Mouse (Mus musculus): ENCODE measurements around the gene Kctd3. TPM values are rescaled to one million over a fixed set of nuclear protein-coding genes. Genes with fewer than 3 reads are reported as not detected.

The Kctd3 gene
- polyA plus RNA-seq, 1 experiment from 2014 or later: 36.2 TPM

DNA sequence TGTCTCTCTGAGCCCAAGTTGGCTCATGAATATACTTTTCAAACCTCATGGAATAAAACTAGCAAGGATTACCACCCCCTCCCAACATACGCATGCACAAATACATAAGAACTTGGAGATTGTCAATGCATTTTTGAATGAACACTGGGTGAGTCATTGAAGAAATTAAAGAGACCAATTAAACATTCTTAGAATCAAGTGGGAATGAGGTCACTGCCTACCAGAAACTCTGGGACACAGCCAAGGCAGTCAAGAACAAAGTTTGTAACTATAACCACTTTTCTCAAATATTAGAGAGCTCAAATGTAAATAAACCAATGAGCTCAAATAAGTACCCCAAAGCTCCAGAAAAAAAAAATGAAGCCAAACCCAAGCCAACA, 16.1 kb upstream of the Kctd3 start:
- Histone ChIP-seq H3K27me3 (ENCODE audit: control insufficient read depth, insufficient read depth, low read length) (no peaks in the 10 kb centered on the region), H3K9ac (replicated peaks; ENCODE audit: low read depth, low read length) (no peak overlapping the region), H3K27ac (ENCODE audit: low read length) (no peak overlapping the region), H3K4me1 (ENCODE audit: control insufficient read depth, insufficient read depth, low read length) (no peaks in the 10 kb centered on the region), H3K4me3 (ENCODE audit: low read depth, low read length) (no peak overlapping the region), H3K36me3 (ENCODE audit: control insufficient read depth, insufficient read depth, low read length) (no peaks in the 10 kb centered on the region), H3K4me2 (replicated peaks; ENCODE audit: low read depth, low read length) (no peak overlapping the region), H3K9me3 (ENCODE audit: control insufficient read depth, low read depth, low read length) (no peaks in the 10 kb centered on the region)
- 60% methylated on average over 1 of the region's 1 CpGs for WGBS
- peak; percentile 23; the same call in 1 of the 2 replicates for ATAC-seq (ENCODE audit: insufficient number of reproducible peaks, insufficient read depth, low FRiP score, low read depth)

DNA sequence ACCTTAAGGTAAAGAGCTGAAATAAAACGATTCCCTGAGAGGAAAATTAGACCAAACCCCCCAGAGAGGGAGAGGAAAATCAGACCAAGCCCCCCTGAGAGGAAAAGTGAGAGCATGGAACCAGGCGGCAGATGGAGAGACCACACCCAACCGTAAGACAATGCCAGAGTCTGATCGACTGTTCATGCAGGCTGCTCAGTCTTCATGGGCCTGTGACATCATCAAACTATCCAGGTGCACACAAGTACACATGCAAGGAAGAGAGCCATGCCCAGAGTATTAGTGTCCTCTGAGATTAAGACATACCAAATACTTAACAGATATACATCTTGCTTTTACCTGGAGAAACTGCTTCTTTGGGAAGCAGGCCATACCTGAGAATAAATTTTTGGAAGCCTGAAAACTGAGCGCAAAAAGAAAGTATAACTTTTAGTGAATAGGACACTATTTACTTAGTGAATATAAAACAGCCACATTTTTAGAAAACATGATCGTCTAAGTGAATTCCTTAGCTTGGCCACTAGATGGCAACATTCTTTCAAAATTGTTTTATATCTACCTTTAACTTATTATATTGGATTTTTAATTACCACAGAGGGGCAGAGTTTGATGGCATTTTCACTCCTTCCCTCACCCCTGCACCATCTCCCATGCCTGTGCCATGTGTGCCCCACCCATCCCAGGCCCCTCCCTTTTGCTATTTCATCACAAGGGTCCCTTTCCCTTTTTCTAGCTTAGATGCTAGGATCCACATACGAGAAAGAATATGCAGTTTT, 15.5 kb upstream of the Kctd3 start:
- no peaks in the 10 kb centered on the region for H3K36me3 ChIP-seq (ENCODE audit: control insufficient read depth, insufficient read depth, low read length)
- no peaks in the 10 kb centered on the region for H3K4me1 ChIP-seq (ENCODE audit: control insufficient read depth, insufficient read depth, low read length)
- H3K4me2 ChIP-seq (replicated peaks; ENCODE audit: low read depth, low read length): no peak overlapping the region
- no peak overlapping the region for H3K4me3 ChIP-seq (ENCODE audit: low read depth, low read length)
- H3K27me3 ChIP-seq (ENCODE audit: control insufficient read depth, insufficient read depth, low read length): no peaks in the 10 kb centered on the region
- no peaks in the 10 kb centered on the region for H3K9me3 ChIP-seq (ENCODE audit: control insufficient read depth, low read depth, low read length)
- ATAC-seq (ENCODE audit: insufficient number of reproducible peaks, insufficient read depth, low FRiP score, low read depth): no peak
- H3K9ac ChIP-seq (replicated peaks; ENCODE audit: low read depth, low read length): no peak overlapping the region
- 48% methylated on average over 7 of the region's 7 CpGs for WGBS
- H3K27ac ChIP-seq (ENCODE audit: low read length): no peak overlapping the region

DNA sequence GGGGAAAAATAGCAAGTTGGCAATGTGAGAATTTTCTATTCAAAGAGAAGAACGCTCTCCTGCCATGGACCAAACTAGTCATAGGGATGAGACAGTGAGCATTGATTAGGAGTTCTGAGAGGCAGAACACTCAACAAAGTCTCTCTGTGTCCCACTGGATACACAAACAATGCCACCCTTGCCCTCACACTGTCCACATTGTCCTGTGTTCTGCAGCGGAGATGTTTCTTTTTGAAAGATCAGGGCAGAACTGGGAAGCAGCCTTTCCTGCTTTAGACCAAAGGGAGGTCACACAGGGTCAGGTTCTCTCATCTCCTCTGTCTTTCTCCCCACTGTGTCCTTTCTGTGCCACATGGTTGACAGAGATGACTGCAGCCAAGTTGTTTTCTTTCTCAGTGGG, 7.7 kb upstream of the Kctd3 start:
- Histone ChIP-seq H3K4me2 (replicated peaks; ENCODE audit: low read depth, low read length) (no peak overlapping the region), H3K36me3 (ENCODE audit: control insufficient read depth, insufficient read depth, low read length) (no peaks in the 10 kb centered on the region), H3K4me1 (ENCODE audit: control insufficient read depth, insufficient read depth, low read length) (peaks cover 14% of the 10 kb centered on the region), H3K9me3 (ENCODE audit: control insufficient read depth, low read depth, low read length) (no peaks in the 10 kb centered on the region), H3K4me3 (ENCODE audit: low read depth, low read length) (no peak overlapping the region), H3K27me3 (ENCODE audit: control insufficient read depth, insufficient read depth, low read length) (no peaks in the 10 kb centered on the region), H3K27ac (ENCODE audit: low read length) (no peak overlapping the region), H3K9ac (replicated peaks; ENCODE audit: low read depth, low read length) (no peak overlapping the region)
- ATAC-seq (ENCODE audit: insufficient number of reproducible peaks, insufficient read depth, low FRiP score, low read depth): no peak
- 85% methylated on average over 2 of the region's 2 CpGs for WGBS

DNA sequence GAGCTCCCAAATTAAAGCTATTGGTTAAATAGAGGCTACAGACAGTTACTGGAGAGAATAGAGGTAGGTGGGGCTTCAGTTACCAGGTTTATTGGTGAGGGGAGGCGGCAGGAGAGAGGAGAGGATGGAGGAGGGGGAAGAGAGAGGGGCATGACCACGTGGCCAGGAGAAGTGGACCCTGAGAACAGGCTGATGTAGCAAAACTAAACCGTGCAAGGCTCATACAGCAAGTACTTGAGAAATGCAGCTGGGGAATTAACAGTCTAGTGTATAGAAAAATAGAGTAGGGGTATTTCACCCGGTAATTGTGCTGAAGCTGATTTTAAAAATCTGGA, 5.9 kb upstream of the Kctd3 start:
- H3K9me3 ChIP-seq (ENCODE audit: control insufficient read depth, low read depth, low read length): no peaks in the 10 kb centered on the region
- peak overlapping the region; percentile 42 for H3K4me2 ChIP-seq (replicated peaks; ENCODE audit: low read depth, low read length)
- H3K36me3 ChIP-seq (ENCODE audit: control insufficient read depth, insufficient read depth, low read length): no peaks in the 10 kb centered on the region
- H3K27me3 ChIP-seq (ENCODE audit: control insufficient read depth, insufficient read depth, low read length): no peaks in the 10 kb centered on the region
- H3K27ac ChIP-seq (ENCODE audit: low read length): no peak overlapping the region
- no peak for ATAC-seq (ENCODE audit: insufficient number of reproducible peaks, insufficient read depth, low FRiP score, low read depth)
- H3K4me3 ChIP-seq (ENCODE audit: low read depth, low read length): no peak overlapping the region
- 12% methylated on average over 4 of the region's 4 CpGs for WGBS
- H3K4me1 ChIP-seq (ENCODE audit: control insufficient read depth, insufficient read depth, low read length): peaks cover 14% of the 10 kb centered on the region
- no peak overlapping the region for H3K9ac ChIP-seq (replicated peaks; ENCODE audit: low read depth, low read length)

DNA sequence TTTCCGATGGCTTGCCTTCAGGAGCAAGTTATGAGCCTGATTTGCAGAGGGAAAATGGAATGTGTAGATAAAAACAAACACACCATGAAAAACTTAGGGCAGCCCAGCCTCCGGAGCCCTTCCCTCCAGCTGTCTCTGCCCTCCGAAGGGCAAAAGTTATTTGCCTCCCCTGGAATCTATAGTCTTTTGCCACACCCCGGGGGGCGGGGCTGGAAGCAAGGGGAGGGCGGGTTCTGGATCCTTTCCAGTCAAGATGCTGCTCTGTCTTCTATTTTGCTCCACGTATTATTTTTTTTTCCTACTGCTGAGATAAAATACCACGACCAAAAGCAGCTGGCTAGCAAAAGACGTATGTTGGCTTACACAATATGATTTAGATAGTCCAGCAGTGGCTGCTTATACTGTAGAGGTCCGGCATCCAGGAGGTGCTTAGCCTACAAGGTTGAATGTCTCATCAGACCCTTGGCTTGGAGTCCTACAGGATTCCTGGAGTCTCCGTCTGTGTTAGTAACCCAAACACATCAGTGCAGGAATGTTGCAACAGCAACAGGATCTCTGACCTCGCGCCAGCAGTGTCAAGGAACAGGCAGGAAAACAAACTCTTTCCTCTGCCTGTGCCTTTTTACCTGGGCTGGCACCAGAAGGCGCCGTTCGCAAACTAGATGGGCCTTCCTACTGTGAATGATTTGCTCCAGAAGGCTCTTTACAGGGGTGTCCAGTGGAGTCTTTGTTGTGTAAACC, 5.4 kb upstream of the Kctd3 start:
- no peaks in the 10 kb centered on the region for H3K36me3 ChIP-seq (ENCODE audit: control insufficient read depth, insufficient read depth, low read length)
- peak overlapping the region; percentile 42 for H3K4me2 ChIP-seq (replicated peaks; ENCODE audit: low read depth, low read length)
- H3K4me3 ChIP-seq (ENCODE audit: low read depth, low read length): no peak overlapping the region
- no peak overlapping the region for H3K27ac ChIP-seq (ENCODE audit: low read length)
- no peak overlapping the region for H3K9ac ChIP-seq (replicated peaks; ENCODE audit: low read depth, low read length)
- no peaks in the 10 kb centered on the region for H3K9me3 ChIP-seq (ENCODE audit: control insufficient read depth, low read depth, low read length)
- 2% methylated on average over 16 of the region's 16 CpGs for WGBS
- ATAC-seq (ENCODE audit: insufficient number of reproducible peaks, insufficient read depth, low FRiP score, low read depth): no peak
- peaks cover 14% of the 10 kb centered on the region for H3K4me1 ChIP-seq (ENCODE audit: control insufficient read depth, insufficient read depth, low read length)
- H3K27me3 ChIP-seq (ENCODE audit: control insufficient read depth, insufficient read depth, low read length): no peaks in the 10 kb centered on the region

DNA sequence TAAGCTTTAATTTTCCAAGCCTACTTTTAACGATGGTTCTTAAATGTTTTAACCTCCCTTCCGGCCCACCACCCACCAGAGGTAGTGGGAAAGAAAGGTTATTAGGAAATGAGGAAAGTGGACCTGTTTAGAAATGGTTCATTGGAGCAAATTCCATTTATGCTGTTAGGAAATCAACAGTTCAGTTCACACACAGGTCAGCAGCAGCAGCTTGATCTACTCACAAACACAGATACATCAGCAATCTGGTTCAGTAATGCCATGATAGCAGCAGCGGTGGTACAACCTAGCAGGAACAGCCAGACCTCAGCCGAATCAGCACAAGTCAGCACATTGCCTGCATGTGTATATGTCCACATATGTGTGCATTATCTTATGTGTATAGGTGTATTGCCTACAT, 3.0 kb upstream of the Kctd3 start:
- ATAC-seq (ENCODE audit: insufficient number of reproducible peaks, insufficient read depth, low FRiP score, low read depth): no peak
- Histone ChIP-seq H3K27ac (ENCODE audit: low read length) (no peak overlapping the region), H3K9me3 (ENCODE audit: control insufficient read depth, low read depth, low read length) (no peaks in the 10 kb centered on the region), H3K27me3 (ENCODE audit: control insufficient read depth, insufficient read depth, low read length) (no peaks in the 10 kb centered on the region), H3K4me3 (ENCODE audit: low read depth, low read length) (no peak overlapping the region), H3K36me3 (ENCODE audit: control insufficient read depth, insufficient read depth, low read length) (no peaks in the 10 kb centered on the region; the same call in 1 of the 2 replicates), H3K4me1 (ENCODE audit: control insufficient read depth, insufficient read depth, low read length) (peaks cover 26% of the 10 kb centered on the region), H3K4me2 (replicated peaks; ENCODE audit: low read depth, low read length) (no peak overlapping the region), H3K9ac (replicated peaks; ENCODE audit: low read depth, low read length) (no peak overlapping the region)
- 79% methylated on average over 4 of the region's 4 CpGs for WGBS

DNA sequence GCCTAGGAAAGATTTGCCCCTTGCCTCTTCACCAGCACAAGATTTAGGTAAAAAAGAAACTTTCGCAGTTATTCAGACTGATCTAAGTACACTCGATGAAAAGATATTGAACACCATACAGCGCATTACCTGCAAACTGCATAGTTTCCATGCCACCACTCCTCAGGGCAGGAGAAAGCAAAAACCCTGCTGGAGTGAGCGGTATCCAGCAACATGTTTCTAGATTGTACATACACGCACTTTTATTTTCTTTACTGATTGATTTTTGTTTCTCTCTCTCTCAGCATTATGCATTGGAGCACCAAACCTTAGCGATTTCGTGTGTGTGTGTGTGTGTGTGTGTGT, 311 bp upstream of the Kctd3 start:
- Histone ChIP-seq H3K4me3 (ENCODE audit: low read depth, low read length) (peak overlapping the region; percentile 99), H3K9ac (replicated peaks; ENCODE audit: low read depth, low read length) (no peak overlapping the region), H3K4me2 (replicated peaks; ENCODE audit: low read depth, low read length) (peak overlapping the region; percentile 40; the same call in 1 of the 2 replicates), H3K4me1 (ENCODE audit: control insufficient read depth, insufficient read depth, low read length) (peaks cover 22% of the 10 kb centered on the region), H3K36me3 (ENCODE audit: control insufficient read depth, insufficient read depth, low read length) (no peaks in the 10 kb centered on the region; the same call in 1 of the 2 replicates), H3K9me3 (ENCODE audit: control insufficient read depth, low read depth, low read length) (no peaks in the 10 kb centered on the region), H3K27ac (ENCODE audit: low read length) (no peak overlapping the region), H3K27me3 (ENCODE audit: control insufficient read depth, insufficient read depth, low read length) (no peaks in the 10 kb centered on the region)
- 46% methylated on average over 7 of the region's 7 CpGs for WGBS
- peak; percentile 51; the same call in 1 of the 2 replicates for ATAC-seq (ENCODE audit: insufficient number of reproducible peaks, insufficient read depth, low FRiP score, low read depth)

DNA sequence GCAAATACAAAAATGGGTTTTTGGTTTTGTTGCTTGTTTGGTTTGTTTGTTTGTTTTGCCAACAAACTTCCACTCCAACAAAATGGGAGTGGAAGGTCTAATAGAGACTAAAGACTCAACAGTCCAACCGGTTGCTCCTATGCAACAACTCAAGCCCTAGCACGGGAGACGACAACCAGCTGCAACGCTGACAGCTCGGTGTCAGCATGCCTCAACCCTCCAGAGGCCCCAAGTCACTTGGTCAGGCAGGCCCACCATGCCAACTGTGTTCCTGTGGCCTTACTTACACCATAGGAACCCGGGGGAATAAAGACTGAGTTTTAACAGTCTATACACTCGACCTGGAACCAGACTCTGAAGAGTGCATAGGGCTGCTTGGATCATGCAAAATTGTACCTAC, 815 bp downstream of the Kctd3 start:
- Histone ChIP-seq H3K4me2 (replicated peaks; ENCODE audit: low read depth, low read length) (peak overlapping the region; percentile 66), H3K27me3 (ENCODE audit: control insufficient read depth, insufficient read depth, low read length) (no peaks in the 10 kb centered on the region), H3K36me3 (ENCODE audit: control insufficient read depth, insufficient read depth, low read length) (no peaks in the 10 kb centered on the region; the same call in 1 of the 2 replicates), H3K4me3 (ENCODE audit: low read depth, low read length) (peak overlapping the region; percentile 99), H3K9ac (replicated peaks; ENCODE audit: low read depth, low read length) (peak overlapping the region; percentile 92), H3K27ac (ENCODE audit: low read length) (no peak overlapping the region), H3K9me3 (ENCODE audit: control insufficient read depth, low read depth, low read length) (no peaks in the 10 kb centered on the region), H3K4me1 (ENCODE audit: control insufficient read depth, insufficient read depth, low read length) (peaks cover 15% of the 10 kb centered on the region; the same call in 1 of the 2 replicates)
- peak; percentile 30; the same call in 1 of the 2 replicates for ATAC-seq (ENCODE audit: insufficient number of reproducible peaks, insufficient read depth, low FRiP score, low read depth)
- 0% methylated on average over 7 of the region's 7 CpGs for WGBS
